Mouse (Mus musculus) stomach, embryonic 14.5 days (tissue): ENCODE measurements around the gene Camk2b. TPM values are rescaled to one million over a fixed set of nuclear protein-coding genes. Genes with fewer than 3 reads are reported as not detected.

Experiments
- ATAC-seq: fragments of 200-750 bp; cut with Nextera tagmentation; 2 replicates; pipeline ENCODE4 v1.8.0; 2017; ENCODE audit warnings: low read depth, moderate TSS enrichment; ENCODE audit not compliant: insufficient number of reproducible peaks, insufficient read depth, low FRiP score
- H3K27ac ChIP-seq: fragments of 300-500 bp; sonication (generic); 2 replicates; pipeline ENCODE4 v1.5.1; 2014; ENCODE audit warnings: mild to moderate bottlenecking, low read length, moderate library complexity, mixed read lengths
- H3K27me3 ChIP-seq: fragments of 300-500 bp; sonication (generic); 2 replicates; pipeline ENCODE4 v1.6.1; 2014; ENCODE audit warnings: low read length, control low read depth, mixed read lengths; ENCODE audit not compliant: control insufficient read depth, insufficient read depth
- H3K36me3 ChIP-seq: fragments of 300-500 bp; sonication (generic); 2 replicates; pipeline ENCODE4 v1.6.1; 2014; ENCODE audit warnings: mild to moderate bottlenecking, control low read depth, low read length, moderate library complexity, mixed read lengths; ENCODE audit not compliant: control insufficient read depth, insufficient read depth
- H3K4me1 ChIP-seq: fragments of 300-500 bp; sonication (generic); 2 replicates; pipeline ENCODE4 v1.6.1; 2014; ENCODE audit warnings: low read length, control low read depth, mixed read lengths; ENCODE audit not compliant: control insufficient read depth, insufficient read depth
- H3K4me2 ChIP-seq: fragments of 300-500 bp; sonication (generic); replicated peaks from 2 replicates; pipeline ENCODE4 v1.6.1; 2014; ENCODE audit warnings: low read depth, low read length, control low read depth
- H3K4me3 ChIP-seq: fragments of 300-500 bp; sonication (generic); 2 replicates; pipeline ENCODE4 v1.5.1; 2014; ENCODE audit warnings: low read depth, low read length, control low read depth
- H3K9ac ChIP-seq: fragments of 300-500 bp; sonication (generic); replicated peaks from 2 replicates; pipeline ENCODE4 v1.6.1; 2014; ENCODE audit warnings: low read depth, mild to moderate bottlenecking, control low read depth, low read length, moderate library complexity, mixed read lengths
- H3K9me3 ChIP-seq: fragments of 300-500 bp; sonication (generic); 2 replicates; pipeline ENCODE4 v1.6.1; 2016; ENCODE audit warnings: low read depth, low read length, control low read depth; ENCODE audit not compliant: control insufficient read depth
- WGBS: fragments of 180-500 bp; shearing (Covaris S2); extraction: QIAGEN DNeasy Blood & Tissue Kit; methylation state at CpG from one replicate; pipeline ENCODE4 v1.1.7; 2014; 5-methylcytosine and 5-hydroxymethylcytosine counted together
- polyA plus RNA-seq: library from polyadenylated mRNA; unstranded; fragments of >200 nt; fragmentation: Nextera tagmentation; extraction: Ambion mirVana; gene quantifications from 2 replicates; pipeline ENCODE4 v1.2.1, GENCODE M21; 2014

The Camk2b gene
- polyA plus RNA-seq, 1 experiment from 2014 or later = 2.5 TPM

- no peaks in the 10 kb centered on the region for H3K4me1 ChIP-seq
- no peaks in the 10 kb centered on the region for H3K36me3 ChIP-seq
- no peak overlapping the region for H3K4me2 ChIP-seq
- no peak for ATAC-seq
- WGBS = 30% methylated on average over 4 of the region's 4 CpGs
- no peak overlapping the region for H3K9ac ChIP-seq
- no peaks in the 10 kb centered on the region for H3K27me3 ChIP-seq
- H3K9me3 ChIP-seq = no peaks in the 10 kb centered on the region
- no peak overlapping the region for H3K27ac ChIP-seq
- no peak overlapping the region for H3K4me3 ChIP-seq
Measured at GRCm38 (mm10) chr11:5990910-5991309, 75.3 kb downstream of the Camk2b start.

DNA sequence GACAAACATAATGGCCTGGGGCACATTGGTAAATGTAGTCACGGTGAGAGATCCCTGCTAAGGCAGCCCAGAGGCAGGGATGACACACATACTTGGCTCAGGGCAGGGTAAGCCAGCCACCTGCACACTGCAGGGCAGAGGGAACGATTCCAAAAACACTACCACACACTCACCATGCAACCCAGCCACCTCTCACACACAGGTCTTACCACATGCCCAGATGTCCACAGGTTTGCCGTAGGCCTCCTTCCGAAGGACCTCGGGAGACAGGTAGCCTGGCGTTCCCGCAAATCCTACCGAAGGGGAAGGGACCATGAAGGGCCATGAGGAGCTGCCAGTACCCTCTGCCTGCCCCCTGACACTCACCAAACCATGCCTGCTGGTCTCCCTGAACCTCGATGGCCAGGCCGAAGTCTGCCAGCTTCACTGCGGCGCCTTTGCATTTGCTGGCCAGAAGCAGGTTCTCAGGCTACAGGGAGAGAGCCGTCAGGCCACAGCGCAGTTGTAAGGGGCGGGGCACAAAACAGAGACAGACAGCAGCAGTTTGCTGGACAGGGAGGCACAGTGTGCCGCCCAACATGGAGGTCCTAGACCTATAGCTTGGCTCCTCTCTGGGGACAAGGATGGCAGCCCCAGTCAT, 76.1 kb downstream of the Camk2b start:
- Histone ChIP-seq H3K27me3 (no peaks in the 10 kb centered on the region), H3K9ac (no peak overlapping the region), H3K36me3 (no peaks in the 10 kb centered on the region), H3K4me1 (no peaks in the 10 kb centered on the region), H3K27ac (no peak overlapping the region), H3K4me3 (no peak overlapping the region), H3K4me2 (no peak overlapping the region), H3K9me3 (no peaks in the 10 kb centered on the region)
- WGBS = 87% methylated on average over 16 of the region's 16 CpGs
- ATAC-seq = no peak

- ATAC-seq = no peak
- H3K36me3 ChIP-seq = no peaks in the 10 kb centered on the region
- no peaks in the 10 kb centered on the region for H3K4me1 ChIP-seq
- 74% methylated on average over 10 of the region's 10 CpGs for WGBS
- no peaks in the 10 kb centered on the region for H3K9me3 ChIP-seq
- no peak overlapping the region for H3K4me2 ChIP-seq
- no peak overlapping the region for H3K27ac ChIP-seq
- no peaks in the 10 kb centered on the region for H3K27me3 ChIP-seq
- H3K9ac ChIP-seq = no peak overlapping the region
- H3K4me3 ChIP-seq = no peak overlapping the region
Measured at GRCm38 (mm10) chr11:5988126-5988525, 78.0 kb downstream of the Camk2b start.

- Histone ChIP-seq H3K4me2 (no peak overlapping the region), H3K27me3 (no peaks in the 10 kb centered on the region), H3K36me3 (no peaks in the 10 kb centered on the region), H3K4me3 (no peak overlapping the region), H3K9ac (no peak overlapping the region), H3K4me1 (no peaks in the 10 kb centered on the region), H3K27ac (no peak overlapping the region), H3K9me3 (no peaks in the 10 kb centered on the region)
- 92% methylated on average over 5 of the region's 5 CpGs for WGBS
- no peak for ATAC-seq
Measured at GRCm38 (mm10) chr11:5983629-5984028, 82.5 kb downstream of the Camk2b start.

GRCm38 (mm10) chr11:5981323-5981722, 84.8 kb downstream of the Camk2b start:
- no peaks in the 10 kb centered on the region for H3K27me3 ChIP-seq
- no peaks in the 10 kb centered on the region for H3K4me1 ChIP-seq
- ATAC-seq = no peak
- H3K27ac ChIP-seq = no peak overlapping the region
- WGBS = 88% methylated on average over 7 of the region's 7 CpGs
- H3K9me3 ChIP-seq = no peaks in the 10 kb centered on the region
- H3K36me3 ChIP-seq = no peaks in the 10 kb centered on the region
- H3K4me3 ChIP-seq = no peak overlapping the region
- no peak overlapping the region for H3K4me2 ChIP-seq
- no peak overlapping the region for H3K9ac ChIP-seq

- no peak overlapping the region for H3K9ac ChIP-seq
- H3K9me3 ChIP-seq = no peaks in the 10 kb centered on the region
- 55% methylated on average over 8 of the region's 8 CpGs for WGBS
- no peaks in the 10 kb centered on the region for H3K27me3 ChIP-seq
- no peak overlapping the region for H3K4me2 ChIP-seq
- ATAC-seq = no peak
- no peak overlapping the region for H3K27ac ChIP-seq
- no peaks in the 10 kb centered on the region for H3K4me1 ChIP-seq
- H3K4me3 ChIP-seq = no peak overlapping the region
- H3K36me3 ChIP-seq = no peaks in the 10 kb centered on the region
Measured at GRCm38 (mm10) chr11:5980561-5980960, 85.6 kb downstream of the Camk2b start.

DNA sequence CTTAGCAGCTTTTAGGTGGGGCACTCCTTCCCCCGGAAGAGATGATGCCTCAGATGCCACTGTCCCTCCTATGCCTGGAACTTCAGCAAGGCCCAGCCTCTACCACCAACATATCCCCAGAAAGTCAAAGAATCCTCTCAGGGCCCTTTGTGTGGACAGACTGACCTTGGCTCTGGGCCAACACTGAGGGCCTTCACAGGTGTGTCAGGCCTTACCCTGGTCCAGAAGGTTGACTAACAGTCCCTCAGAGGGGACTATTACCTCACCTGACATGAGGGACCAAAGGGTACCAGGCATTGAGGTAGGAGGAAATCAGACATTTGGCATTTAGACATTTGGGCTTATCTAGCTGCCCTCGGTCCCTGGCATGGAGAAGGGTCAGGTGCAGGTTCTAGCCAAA, 86.1 kb downstream of the Camk2b start:
- ATAC-seq = no peak
- Histone ChIP-seq H3K4me2 (no peak overlapping the region), H3K4me3 (no peak overlapping the region), H3K36me3 (no peaks in the 10 kb centered on the region), H3K9ac (no peak overlapping the region), H3K27ac (no peak overlapping the region), H3K9me3 (no peaks in the 10 kb centered on the region), H3K4me1 (no peaks in the 10 kb centered on the region), H3K27me3 (no peaks in the 10 kb centered on the region)
- 93% methylated on average over 2 of the region's 2 CpGs for WGBS

- ATAC-seq = no peak
- H3K4me1 ChIP-seq = no peaks in the 10 kb centered on the region
- H3K4me3 ChIP-seq = no peak overlapping the region
- no peaks in the 10 kb centered on the region for H3K36me3 ChIP-seq
- no peak overlapping the region for H3K9ac ChIP-seq
- WGBS = 67% methylated on average over 7 of the region's 7 CpGs
- no peak overlapping the region for H3K27ac ChIP-seq
- no peaks in the 10 kb centered on the region for H3K9me3 ChIP-seq
- no peaks in the 10 kb centered on the region for H3K27me3 ChIP-seq
- H3K4me2 ChIP-seq = no peak overlapping the region
Measured at GRCm38 (mm10) chr11:5979088-5979487, 87.1 kb downstream of the Camk2b start.

GRCm38 (mm10) chr11:5976106-5976505, 90.1 kb downstream of the Camk2b start:
- no peak overlapping the region for H3K4me3 ChIP-seq
- WGBS = 15% methylated on average over 9 of the region's 9 CpGs
- H3K4me1 ChIP-seq = peaks cover 7% of the 10 kb centered on the region; the same call in 1 of the 2 replicates
- H3K4me2 ChIP-seq = no peak overlapping the region
- no peak overlapping the region for H3K27ac ChIP-seq
- no peaks in the 10 kb centered on the region for H3K9me3 ChIP-seq
- H3K36me3 ChIP-seq = no peaks in the 10 kb centered on the region
- ATAC-seq = no peak
- H3K27me3 ChIP-seq = no peaks in the 10 kb centered on the region
- H3K9ac ChIP-seq = no peak overlapping the region
